Mouse (Mus musculus): ENCODE results near the gene Fhit.
A peak's percentile ranks its signal among the peaks of the same experiment; 100 is the strongest.

Gene Fhit

GRCm38 (mm10) chr14:9555807-9556206, 1606.0 kb downstream of the Fhit start:
- peak; percentile 7 for DNase-seq

- no peak for DNase-seq
These were observed 1609.7 kb downstream of the Fhit start for GRCm38 (mm10) chr14:9552149-9552548.

- DNase-seq = no peak
These were observed 1613.9 kb downstream of the Fhit start for GRCm38 (mm10) chr14:9547952-9548351.

- no peak for DNase-seq
These were observed 1617.5 kb downstream of the Fhit start for GRCm38 (mm10) chr14:9544364-9544763.

GRCm38 (mm10) chr14:9535491-9535890, 1626.3 kb downstream of the Fhit start:
- DNase-seq = no peak

- no peak for DNase-seq
These were observed 1632.6 kb downstream of the Fhit start for GRCm38 (mm10) chr14:9529247-9529646.

GRCm38 (mm10) chr14:9526136-9526535, 1635.7 kb downstream of the Fhit start:
- DNase-seq = no peak

GRCm38 (mm10) chr14:9517651-9518050, 1644.2 kb downstream of the Fhit start:
- DNase-seq = no peak

GRCm38 (mm10) chr14:9509678-9510077, 1652.2 kb downstream of the Fhit start:
- DNase-seq = no peak
